Mouse (Mus musculus): Measurements from ENCODE around the gene Rhbdf2.

GRCm38 (mm10) chr11:116593345-116593744, 33.5 kb downstream of the Rhbdf2 start:
- TF ChIP-seq EP300 (IDR thresholded peaks at IDR 0.05; ENCODE audit: low read depth), result no peak
- TF ChIP-seq CTCF (IDR thresholded peaks at IDR 0.05; ENCODE audit: low read depth), result no peak
